Mouse (Mus musculus) heart, embryonic 10.5 days (tissue): Measurements from ENCODE around the gene Sel1l3. TPM values are rescaled to one million over a fixed set of nuclear protein-coding genes. Genes with fewer than 3 reads are reported as not detected.

Experiments used
- DNase-seq: peaks from one replicate; pipeline ENCODE4 v3.0.0-alpha.2; 2017; ENCODE audit warnings: low spot score
- H3K27ac ChIP-seq: fragments of 300-500 bp; sonication (generic); 2 replicates; pipeline ENCODE4 v1.5.1; 2016; ENCODE audit warnings: mild to moderate bottlenecking
- H3K27me3 ChIP-seq: fragments of 300-500 bp; sonication (generic); 2 replicates; pipeline ENCODE4 v1.6.1; 2016; ENCODE audit warnings: mild to moderate bottlenecking; ENCODE audit not compliant: poor library complexity, insufficient read depth, severe bottlenecking
- H3K36me3 ChIP-seq: fragments of 300-500 bp; sonication (generic); 2 replicates; pipeline ENCODE4 v1.6.1; 2016; ENCODE audit warnings: mild to moderate bottlenecking, moderate library complexity
- H3K4me1 ChIP-seq: fragments of 300-500 bp; sonication (generic); 2 replicates; pipeline ENCODE4 v1.6.1; 2016; ENCODE audit warnings: mild to moderate bottlenecking
- H3K4me3 ChIP-seq: fragments of 300-500 bp; sonication (generic); 2 replicates; pipeline ENCODE4 v1.5.1; 2016; ENCODE audit warnings: mild to moderate bottlenecking, moderate library complexity
- H3K9me3 ChIP-seq: fragments of 300-500 bp; sonication (generic); 2 replicates; pipeline ENCODE4 v1.6.1; 2016; ENCODE audit warnings: mild to moderate bottlenecking, moderate library complexity
- WGBS: fragments of 180-500 bp; shearing (Covaris S2); methylation state at CpG from one replicate; pipeline ENCODE4 v1.1.7; 2016; 5-methylcytosine and 5-hydroxymethylcytosine counted together
- polyA plus RNA-seq: library from polyadenylated mRNA; unstranded; fragments of >200 nt; fragmentation: Nextera tagmentation; extraction: Ambion mirVana; gene quantifications from 2 replicates; pipeline ENCODE4 v1.2.1, GENCODE M21; 2016

Gene Sel1l3
- polyA plus RNA-seq, 1 experiment from 2014 or later, result 1.9 TPM

DNA sequence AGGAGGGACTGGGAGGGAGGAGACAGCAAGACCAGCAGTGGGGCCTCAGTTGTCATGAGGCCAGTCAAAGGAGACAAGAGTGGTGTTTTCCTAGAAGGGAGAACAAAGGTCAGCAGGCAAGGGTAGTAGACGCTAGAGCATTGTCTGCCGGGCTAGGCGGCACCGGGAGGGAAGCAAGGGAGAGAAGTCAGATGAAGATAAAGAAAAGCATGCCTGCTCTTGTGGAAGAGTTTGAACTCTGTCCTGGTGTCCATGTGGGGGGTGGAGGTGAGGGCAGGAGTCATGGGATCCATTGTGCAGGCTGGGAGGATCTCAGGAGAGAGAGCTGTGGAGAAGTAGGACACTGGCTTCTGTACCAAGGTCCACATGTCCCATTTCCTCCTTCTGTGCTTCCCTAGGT lies 135.3 kb downstream of the Sel1l3 start:
- Histone ChIP-seq H3K4me1 (peaks cover 9% of the 10 kb centered on the region; the same call in 1 of the 2 replicates), H3K27me3 (no peaks in the 10 kb centered on the region), H3K36me3 (no peaks in the 10 kb centered on the region), H3K27ac (no peak overlapping the region), H3K9me3 (no peaks in the 10 kb centered on the region), H3K4me3 (no peak overlapping the region)
- DNase-seq, result no peak
- 33% methylated on average over 4 of the region's 4 CpGs for WGBS

DNA sequence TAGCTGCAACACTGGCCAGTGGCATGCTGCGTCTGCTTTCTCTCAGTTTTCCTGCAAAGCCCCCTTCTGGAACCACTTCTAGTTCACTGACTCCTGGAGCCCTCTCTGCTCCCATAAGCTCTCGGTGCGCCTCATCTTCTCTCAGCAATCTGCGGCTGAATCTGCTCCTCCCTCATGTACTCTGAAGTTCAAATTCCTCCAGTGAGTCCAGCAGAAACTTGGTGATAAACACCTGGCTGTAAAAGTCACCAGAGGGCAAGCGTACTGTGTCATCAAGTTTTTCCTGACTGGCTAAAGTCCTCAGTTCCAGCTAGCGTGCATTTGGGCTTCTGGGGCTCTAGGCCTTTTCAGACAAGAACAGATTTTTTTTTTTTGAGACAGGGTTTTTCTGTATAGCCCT lies 139.2 kb downstream of the Sel1l3 start:
- DNase-seq, result no peak
- WGBS, result 64% methylated on average over 6 of the region's 6 CpGs

GRCm38 (mm10) chr5:53061532-53062130 lies 152.1 kb downstream of the Sel1l3 start:
- Histone ChIP-seq H3K27me3 (no peaks in the 10 kb centered on the region), H3K4me1 (peaks cover 9% of the 10 kb centered on the region), H3K27ac (no peak overlapping the region), H3K36me3 (no peaks in the 10 kb centered on the region), H3K9me3 (no peaks in the 10 kb centered on the region), H3K4me3 (no peak overlapping the region)
- WGBS, result 91% methylated on average over 9 of the region's 9 CpGs
- no peak for DNase-seq

More for the DNA sequence above, 139.2 kb downstream of the Sel1l3 start:
- Histone ChIP-seq H3K4me1 (peaks cover 9% of the 10 kb centered on the region; the same call in 1 of the 2 replicates), H3K9me3 (no peaks in the 10 kb centered on the region), H3K36me3 (no peaks in the 10 kb centered on the region), H3K27ac (no peak overlapping the region), H3K27me3 (no peaks in the 10 kb centered on the region), H3K4me3 (no peak overlapping the region)

Other genes with a start within 250 kb of the Sel1l3 start
- not detected in 2 replicates for gene Slc34a2, start 175.8 kb downstream of the Sel1l3 start, polyA plus RNA-seq
- gene Smim20, start 53.2 kb upstream of the Sel1l3 start, polyA plus RNA-seq, result 104 and 164 TPM in 2 replicates